ENCODE assay signal across 22 mouse cellular contexts in the genomic region with DNA sequence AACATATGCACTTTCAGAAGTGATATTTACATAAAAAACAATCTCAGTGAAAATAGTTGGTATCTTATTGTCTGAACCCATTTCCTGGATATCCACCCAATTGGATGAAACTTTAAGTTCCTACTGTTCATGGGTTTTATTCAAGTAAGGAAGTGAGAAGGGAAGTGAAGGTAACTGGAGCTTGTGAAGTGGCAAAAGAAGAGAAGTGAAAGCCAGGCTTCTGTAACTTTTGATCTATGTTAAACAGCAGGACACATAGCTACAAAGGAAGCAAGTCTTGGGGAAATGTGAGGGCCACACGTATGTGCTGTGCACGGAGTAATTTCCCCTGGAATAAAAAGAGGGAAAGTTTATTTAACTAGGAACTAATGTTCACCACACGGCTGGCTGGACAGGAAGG.
DNase-seq lines count a peak whose midpoint lies in the region; ATAC-seq lines count a peak whose summit lies in the region.
"Had no signal": no experiment of that assay in that cellular context is flagged by ENCODE, and none has a peak within 500 bp of the region (broad histone marks: within the 10 kb centered on the region; RNA-seq: fewer than 3 reads in every experiment).

No protein-coding gene starts in this region.

- DNase-seq in splenic B cell, adult 2 months (ENCODE audit: low read depth, low spot score), result peak; percentile 43
- DNase-seq in adrenal gland, adult 2 months, result no peak
- DNase-seq in urinary bladder, postnatal 10 days (ENCODE audit: low spot score), result no peak
- DNase-seq in urinary bladder, postnatal 4 days (ENCODE audit: low spot score in 2 of 2), result no peak
- DNase-seq: adrenal gland, adult 8-10 months; adrenal gland, postnatal 14 days; adrenal gland, postnatal 36 days; cerebellum, adult 11-12 months; cerebellum, adult 2 months; cerebellum, adult 9-10 months; cerebellum, postnatal 10 days; cerebellum, postnatal 25 days; embryo, embryonic 11 days had no signal

- ATAC-seq in common myeloid progenitor, adult 5-6 weeks (replicated peaks; ENCODE audit: low read depth, poor library complexity, severe bottlenecking), result peak; percentile 52; the same call in 1 of the 2 replicates
- ATAC-seq in megakaryocyte, adult 5-6 weeks (ENCODE audit: poor library complexity, severe bottlenecking), result peak; percentile 78
- ATAC-seq: forebrain, embryonic 14.5 days; forebrain, embryonic 16.5 days had no signal

- H3K27me3 ChIP-seq in splenic B cell, adult 2 months (ENCODE audit: control insufficient read depth, insufficient read depth, low read length, poor library complexity, severe bottlenecking), result no peaks in the 10 kb centered on the region
- H3K27me3 ChIP-seq: embryonic facial prominence, embryonic 15.5 days; forebrain, embryonic 12.5 days had no signal

- no peaks in the 10 kb centered on the region for H3K36me3 ChIP-seq in splenic B cell, adult 2 months (ENCODE audit: control insufficient read depth, insufficient read depth, low read length, poor library complexity, severe bottlenecking)
- H3K36me3 ChIP-seq: embryonic facial prominence, embryonic 13.5 days; embryonic facial prominence, embryonic 15.5 days; forebrain, embryonic 10.5 days; forebrain, embryonic 12.5 days; G1E had no signal
